Mouse (Mus musculus): ENCODE results near the gene Prm2. TPM values are rescaled to one million over a fixed set of nuclear protein-coding genes. Genes with fewer than 3 reads are reported as not detected.

Prm2 gene
- not detected for polyA plus RNA-seq (2014; fragmentation: Illumina TruSeq; extraction: RNeasy Lipid Tissue Mini Kit (QIAGEN cat#74804); ENCODE audit: insufficient read depth, low read depth, low replicate concordance)

GRCm38 (mm10) chr16:10796034-10796433 lies at the start of gene Prm2:
Gene Prm2 (minus strand): TSS chr16:10796134.

GRCm38 (mm10) chr16:10834911-10835587 lies 39.1 kb upstream of the Prm2 start, which contains the start of gene Rmi2:
Gene Rmi2 (plus strand): TSS chr16:10835059.

GRCm38 (mm10) chr16:10812865-10813371 lies 17.0 kb upstream of the Prm2 start, which contains the start of gene Gm11172:
Gene Gm11172 (plus strand): TSS chr16:10812915.

GRCm38 (mm10) chr16:10805789-10806527 lies 10.0 kb upstream of the Prm2 start, which contains the start of gene Prm1:
Gene Prm1 (minus strand): TSS chr16:10805839.

GRCm38 (mm10) chr16:10790702-10791101 lies 5.2 kb downstream of the Prm2 start, which contains the start of gene Prm3:
Gene Prm3 (minus strand): TSS chr16:10790914.

GRCm38 (mm10) chr16:10788271-10788670 lies 7.7 kb downstream of the Prm2 start, which contains the start of gene Tnp2:
Gene Tnp2 (minus strand): TSS chr16:10788660.

GRCm38 (mm10) chr16:10785371-10786231 lies 10.3 kb downstream of the Prm2 start, which contains the start of gene Socs1:
Gene Socs1 (minus strand): TSS chr16:10785536.

Other genes starting within 250 kb of the Prm2 start
- 1.8 TPM for gene Socs1, start 10.6 kb downstream of the Prm2 start, polyA plus RNA-seq (2014; fragmentation: Illumina TruSeq; extraction: RNeasy Lipid Tissue Mini Kit (QIAGEN cat#74804); ENCODE audit: insufficient read depth, low read depth, low replicate concordance)
- not detected for gene Tnp2, start 7.5 kb downstream of the Prm2 start, polyA plus RNA-seq (2014; fragmentation: Illumina TruSeq; extraction: RNeasy Lipid Tissue Mini Kit (QIAGEN cat#74804); ENCODE audit: insufficient read depth, low read depth, low replicate concordance)
- gene Prm3, start 5.2 kb downstream of the Prm2 start, polyA plus RNA-seq (2014; fragmentation: Illumina TruSeq; extraction: RNeasy Lipid Tissue Mini Kit (QIAGEN cat#74804); ENCODE audit: insufficient read depth, low read depth, low replicate concordance): not detected
- not detected for gene Prm1, start 9.7 kb upstream of the Prm2 start, polyA plus RNA-seq (2014; fragmentation: Illumina TruSeq; extraction: RNeasy Lipid Tissue Mini Kit (QIAGEN cat#74804); ENCODE audit: insufficient read depth, low read depth, low replicate concordance)
- gene Gm11172, start 16.8 kb upstream of the Prm2 start, polyA plus RNA-seq (2014; fragmentation: Illumina TruSeq; extraction: RNeasy Lipid Tissue Mini Kit (QIAGEN cat#74804); ENCODE audit: insufficient read depth, low read depth, low replicate concordance): not detected
- 0.31 TPM for gene Rmi2, start 38.9 kb upstream of the Prm2 start, polyA plus RNA-seq (2014; fragmentation: Illumina TruSeq; extraction: RNeasy Lipid Tissue Mini Kit (QIAGEN cat#74804); ENCODE audit: insufficient read depth, low read depth, low replicate concordance)